Mouse (Mus musculus): ENCODE measurements around the gene Pgm3.

DNA sequence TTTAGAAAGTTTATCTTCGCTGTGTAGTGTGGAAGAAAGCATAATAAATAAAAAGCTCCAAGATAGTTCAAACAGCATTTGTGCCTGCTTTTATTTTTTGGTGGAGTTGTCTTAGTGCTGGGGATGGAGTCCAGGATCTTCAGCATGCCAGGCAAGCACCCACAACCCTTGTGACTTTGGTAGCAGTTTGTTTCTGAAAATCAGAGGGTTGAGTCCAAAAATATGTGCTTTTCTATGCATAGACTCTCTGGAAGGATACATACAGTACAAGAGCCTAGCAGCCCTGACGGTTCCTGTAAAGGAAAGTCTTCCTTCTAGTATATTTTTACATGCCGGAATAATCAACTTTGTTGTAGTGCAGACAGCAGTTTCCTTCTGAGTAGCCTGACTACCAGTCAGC is 20.9 kb downstream of the Pgm3 start:
- no peak for TF ChIP-seq POLR2A (IDR thresholded peaks at IDR 0.05; ENCODE audit: borderline replicate concordance, low read depth, low read length)
- TF ChIP-seq CTCF (IDR thresholded peaks at IDR 0.05; ENCODE audit: low read depth, low read length) = no peak
